Mouse (Mus musculus) left cerebral cortex, postnatal 14 days (tissue): ENCODE data around the gene Art4. TPM values are rescaled to one million over a fixed set of nuclear protein-coding genes. Genes with fewer than 3 reads are reported as not detected.

Experiments
- DNase-seq, 2 experiments: peaks; one replicate each; pipeline ENCODE4 v3.0.0; 2021 to 2022; ENCODE audit warnings: low spot score in 2 of 2, mixed read lengths in 1 of 2
- intact Hi-C: fragments of 180-260 bp; cut with DNase I; formaldehyde crosslinking; loops from one replicate; pipeline ENCODE4 v1.15.1; 2025
- total RNA-seq, 2 experiments: library from RNA; stranded (reverse); gene quantifications; 2 replicates each; pipeline ENCODE4 v1.2.3; 2021

Art4 gene
- total RNA-seq, 2 experiments from 2014 or later, result 0.21 TPM; not detected in 1

DNA sequence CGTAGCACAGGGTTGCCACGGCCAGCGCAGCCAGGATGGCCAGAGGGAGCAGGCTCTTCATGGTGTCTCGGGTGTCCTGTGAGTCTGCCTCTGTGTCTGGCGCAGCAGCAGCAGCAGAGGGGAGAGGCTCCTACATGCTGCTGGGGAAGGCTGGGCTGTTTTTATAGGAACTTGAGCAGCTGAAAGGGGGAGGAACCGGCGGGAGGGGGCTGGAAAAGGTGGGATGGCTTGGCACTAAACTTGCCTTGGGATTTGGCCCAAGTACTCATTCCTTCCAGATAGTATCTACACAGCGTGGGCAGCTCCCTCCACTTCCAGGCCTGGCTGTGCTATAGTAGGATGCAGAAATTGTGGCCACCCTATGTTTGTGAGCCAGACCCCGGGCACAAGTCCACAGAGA is 18.1 kb upstream of the Art4 start, which contains the start of gene Mgp:
Gene Mgp (minus strand): TSS at position 154 of the 400 bp plus-strand sequence.
- intact Hi-C loops, result no loop called here
- DNase-seq, result peak; percentile 33 to 35

DNA sequence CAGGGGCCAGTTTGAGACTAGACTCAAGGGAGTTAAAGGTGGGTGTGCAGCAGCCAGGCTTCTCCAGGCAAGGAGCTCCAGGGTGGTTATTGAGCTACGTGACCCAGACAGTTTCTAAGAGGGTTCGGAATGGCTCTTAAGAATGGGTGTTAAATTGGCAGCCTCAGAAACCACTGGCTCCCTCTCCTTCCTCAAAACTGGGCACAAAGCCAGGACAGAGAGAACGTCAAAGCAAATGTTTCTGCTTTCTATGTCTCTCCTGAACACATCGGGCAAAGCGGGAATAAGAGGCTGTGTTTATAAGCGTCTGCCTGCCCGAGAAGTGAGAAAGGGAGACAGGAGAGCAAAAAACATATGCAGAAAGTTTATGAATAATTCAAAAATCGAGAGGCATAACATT is 17.1 kb upstream of the Art4 start:
- intact Hi-C loops, result no loop called here
- DNase-seq, result peak; percentile 43 to 46

DNA sequence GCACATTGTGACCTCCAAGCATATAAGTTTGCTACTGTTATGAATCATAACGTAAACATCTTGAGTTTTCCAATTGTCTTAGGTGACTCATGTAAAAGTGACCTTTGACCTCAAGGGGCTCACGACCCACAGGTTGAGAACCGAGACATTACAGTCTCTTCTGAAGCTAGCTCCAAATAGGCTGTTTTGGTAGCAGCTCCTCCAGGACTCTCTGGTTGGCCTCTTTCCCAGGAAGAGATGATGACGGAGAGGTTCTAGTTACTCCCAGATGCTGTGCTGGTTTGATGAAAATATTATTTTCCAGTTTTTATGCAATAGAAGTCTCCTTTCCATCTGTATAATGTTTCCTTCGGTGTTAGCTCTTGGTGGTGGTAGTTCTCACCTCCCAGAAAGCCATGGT is 11.4 kb upstream of the Art4 start:
- intact Hi-C loops, result loop anchor here (10.0 kb wide), 1 partner anchor 316 kb away; no protein-coding TSS in a partner anchor
- no peak for DNase-seq

DNA sequence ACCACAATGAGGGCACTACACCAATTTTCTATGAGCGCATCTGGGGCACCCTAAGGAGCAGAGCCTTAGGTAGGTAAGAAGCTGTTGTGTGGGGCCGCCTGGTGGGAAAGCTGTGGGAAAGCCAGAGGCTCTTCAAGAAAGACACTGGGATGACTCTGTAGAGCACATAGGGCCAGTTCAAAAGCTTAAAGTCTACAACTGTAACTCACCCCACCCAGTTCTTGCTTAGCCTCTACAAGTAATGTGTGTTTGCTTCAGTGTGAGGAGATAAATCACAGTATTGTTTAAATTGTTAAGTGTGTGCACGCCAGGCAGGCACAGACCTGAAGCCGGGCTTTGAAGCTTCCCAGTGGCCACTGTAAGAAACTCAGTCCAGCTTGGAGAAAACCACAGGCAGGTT is 8.6 kb upstream of the Art4 start:
- intact Hi-C loops, result loop anchor here (10.0 kb wide), 1 partner anchor 319 kb away; no protein-coding TSS in a partner anchor
- DNase-seq, result no peak

DNA sequence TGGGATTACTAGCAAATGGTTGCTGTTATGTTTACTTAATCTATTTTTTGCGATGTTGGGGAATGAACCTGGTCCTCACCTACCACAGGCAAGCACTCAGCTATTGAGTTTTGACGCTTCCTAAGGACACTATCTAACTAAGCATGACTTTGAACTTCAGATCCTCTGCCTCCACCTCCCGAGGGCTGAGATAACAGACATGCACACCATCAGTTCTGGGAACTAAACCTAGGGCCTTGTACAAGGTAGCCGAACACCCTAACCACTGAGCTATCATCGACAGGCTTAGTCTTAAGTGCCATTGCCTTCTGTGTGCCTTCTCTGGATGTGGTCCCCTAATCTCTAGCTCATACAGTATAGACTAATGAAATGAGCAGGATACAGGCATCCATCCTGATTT is 7.8 kb upstream of the Art4 start:
- DNase-seq, result no peak
- intact Hi-C loops, result loop anchor here (10.0 kb wide), 1 partner anchor 319 kb away; no protein-coding TSS in a partner anchor

DNA sequence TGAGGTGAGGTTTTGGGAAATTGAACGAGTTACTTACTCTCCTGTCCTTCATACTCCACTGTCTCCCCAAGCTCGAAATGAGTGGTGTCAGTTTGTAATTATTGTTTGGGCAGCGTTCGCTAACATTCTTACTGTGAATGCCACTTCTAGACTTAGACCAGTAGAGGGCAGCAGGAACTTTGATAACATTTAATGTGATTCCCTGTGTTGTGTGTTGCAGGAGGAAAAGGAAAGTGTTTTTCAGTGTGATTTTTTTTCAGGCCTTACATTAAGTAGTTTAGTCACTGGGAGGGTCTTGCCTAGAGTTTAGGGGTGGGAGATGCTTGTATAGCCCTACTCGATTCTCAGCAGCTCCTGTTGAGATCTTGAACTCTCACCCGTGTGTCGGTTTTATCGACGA is 3.5 kb upstream of the Art4 start:
- DNase-seq, result peak; percentile 44 to 58
- intact Hi-C loops, result loop anchor here (1.0 to 10.0 kb wide), 4 partner anchors 59 to 324 kb away; no protein-coding TSS in a partner anchor

DNA sequence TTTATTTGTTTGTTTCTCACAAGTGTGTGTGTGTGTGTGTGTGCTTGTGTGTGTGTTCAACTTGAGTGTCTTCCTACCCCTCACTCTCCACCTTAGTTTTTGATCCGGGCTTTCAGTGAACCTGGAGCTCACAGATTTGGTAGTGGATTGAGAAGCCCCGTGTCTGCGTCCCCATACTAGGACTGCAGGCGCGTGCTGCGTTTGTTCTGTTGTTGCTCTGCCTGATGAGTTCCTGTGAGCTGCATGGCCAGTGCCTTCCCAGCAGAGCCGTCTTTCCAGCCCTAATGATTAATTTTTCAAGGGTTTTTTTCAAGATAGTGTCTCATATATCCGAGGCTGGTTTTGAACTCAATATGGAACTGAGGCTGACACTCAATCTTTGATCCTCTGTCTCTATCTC is 887 bp upstream of the Art4 start:
- no peak for DNase-seq
- intact Hi-C loops, result no loop called here

DNA sequence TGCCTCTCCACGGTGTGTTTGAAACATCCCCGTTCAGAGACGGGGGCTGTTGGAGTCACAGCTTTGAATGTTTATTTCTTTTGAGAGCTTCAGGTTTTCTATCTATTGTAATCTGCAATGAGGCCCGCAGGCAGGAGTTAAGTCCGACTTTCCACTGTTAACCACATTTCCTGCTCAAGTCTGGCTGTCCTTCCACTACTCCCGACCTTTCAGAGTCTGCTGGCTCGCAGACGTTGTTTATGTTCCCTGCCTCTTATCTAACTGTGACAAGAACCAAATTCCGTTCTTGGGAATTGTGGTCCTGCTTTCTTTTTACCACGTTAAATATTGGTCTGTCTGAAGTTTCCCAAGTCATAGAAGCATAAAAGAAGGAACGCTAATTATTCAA is 334 bp upstream of the Art4 start:
- no peak for DNase-seq

DNA sequence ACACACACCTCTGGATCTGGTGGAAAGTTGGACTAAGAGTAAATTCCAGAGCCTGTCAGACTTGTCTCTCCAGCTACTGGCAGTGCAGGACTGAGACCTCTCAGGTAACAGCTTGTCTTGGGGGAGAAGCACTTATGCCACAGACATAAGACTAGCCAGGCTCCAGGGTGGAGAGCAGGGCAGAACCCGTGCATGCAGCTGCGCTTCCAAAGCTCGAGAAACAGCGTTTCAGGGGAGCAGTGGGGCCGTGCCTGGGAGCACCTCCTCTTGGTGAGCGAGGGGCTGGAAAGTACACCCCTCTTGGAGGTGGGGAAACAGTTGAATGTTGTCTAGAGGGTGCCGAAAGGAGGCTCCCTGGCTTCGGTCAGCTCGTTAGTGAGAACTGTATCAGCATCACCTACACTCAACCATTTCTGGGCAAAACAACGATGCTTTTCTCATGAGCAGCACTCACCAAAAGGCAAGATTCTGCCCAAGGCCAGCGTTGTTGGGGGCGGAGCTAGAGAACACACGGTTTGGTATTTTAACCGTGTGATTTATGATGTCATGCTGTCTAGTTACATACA is 1.4 kb downstream of the Art4 start:
- intact Hi-C loops, result no loop called here
- DNase-seq, result no peak

More for the DNA sequence above, 334 bp upstream of the Art4 start:
- intact Hi-C loops, result no loop called here

DNA sequence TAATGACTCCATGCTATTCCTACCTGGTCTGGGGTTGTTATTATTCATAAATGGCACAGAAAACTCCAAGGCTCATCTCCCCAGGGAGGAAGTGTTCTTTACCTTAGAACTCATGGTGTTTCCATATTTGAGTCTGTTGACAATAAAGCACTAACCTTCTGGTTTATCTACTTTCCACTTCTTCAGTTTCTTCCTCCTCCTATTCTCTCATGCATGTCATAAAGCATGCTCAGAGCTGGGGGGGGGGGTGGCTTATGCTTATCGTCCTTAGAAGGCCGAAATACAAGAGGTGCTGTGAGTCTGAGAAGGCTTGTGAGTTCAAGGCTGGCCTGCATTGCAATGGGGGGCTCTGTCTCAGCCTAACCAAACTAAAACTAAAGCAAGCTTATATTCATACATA is 2.4 kb downstream of the Art4 start:
- intact Hi-C loops, result no loop called here
- no peak for DNase-seq

DNA sequence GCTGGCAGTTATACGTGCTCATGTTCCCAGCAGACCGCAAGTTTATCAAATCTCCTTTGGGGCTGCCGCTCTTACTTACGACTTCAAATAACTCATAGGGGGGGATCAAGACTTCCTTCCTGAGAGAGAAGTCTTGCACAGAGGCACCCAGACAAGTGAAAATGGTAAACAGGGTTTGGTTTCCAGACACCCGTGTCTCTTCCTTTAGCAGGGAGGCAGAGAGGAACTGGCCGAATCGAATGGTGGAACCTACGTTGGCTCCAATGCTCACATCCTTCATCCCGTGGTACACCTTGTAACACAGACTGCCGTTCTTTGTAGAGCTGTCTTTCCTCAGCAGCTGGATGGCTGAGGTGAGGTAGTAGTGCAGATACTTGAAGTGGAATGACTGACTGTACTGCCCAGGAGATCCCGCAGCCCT is 3.2 kb downstream of the Art4 start:
- no peak for DNase-seq
- intact Hi-C loops, result no loop called here

DNA sequence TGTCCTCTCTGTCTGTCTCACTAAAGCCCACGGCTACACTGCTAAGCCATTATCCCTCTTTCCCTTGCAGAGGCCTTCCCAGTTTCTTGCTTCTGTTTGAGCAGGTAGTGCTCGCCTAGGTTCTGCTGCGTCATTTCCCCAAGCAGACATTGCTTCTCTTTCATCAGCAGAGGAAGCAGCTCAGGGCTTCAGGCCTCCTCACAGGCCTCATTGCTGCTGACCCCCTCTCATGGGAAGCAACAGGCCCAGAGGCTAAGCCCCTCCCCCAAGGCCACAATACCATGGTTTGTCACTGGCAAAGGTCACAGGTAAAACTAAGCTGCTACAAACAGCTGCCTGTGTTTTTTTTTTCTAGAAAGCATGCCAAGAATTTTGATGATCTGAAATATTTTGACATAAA is 4.8 kb downstream of the Art4 start:
- no peak for DNase-seq
- intact Hi-C loops, result no loop called here

DNA sequence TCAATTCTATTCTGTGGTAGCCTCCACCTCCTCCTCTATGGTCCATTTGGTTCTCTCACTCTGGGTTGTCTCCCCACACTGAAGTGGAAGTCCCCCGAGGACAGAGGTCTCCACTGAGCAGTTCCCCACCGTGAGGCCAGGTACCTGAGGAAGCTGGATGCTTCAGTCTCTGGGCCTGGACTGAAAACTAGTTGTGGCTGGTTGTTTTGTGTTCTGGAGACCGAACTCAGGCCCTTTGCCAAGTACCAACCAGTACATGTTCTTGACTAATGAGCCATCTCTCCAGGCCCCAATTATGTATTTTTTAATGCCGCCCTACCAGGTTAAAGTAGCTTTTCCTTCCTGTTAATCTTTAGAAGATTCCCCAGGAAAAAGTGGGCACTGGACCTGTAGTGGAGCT is 5.2 kb downstream of the Art4 start:
- no peak for DNase-seq
- intact Hi-C loops, result no loop called here

DNA sequence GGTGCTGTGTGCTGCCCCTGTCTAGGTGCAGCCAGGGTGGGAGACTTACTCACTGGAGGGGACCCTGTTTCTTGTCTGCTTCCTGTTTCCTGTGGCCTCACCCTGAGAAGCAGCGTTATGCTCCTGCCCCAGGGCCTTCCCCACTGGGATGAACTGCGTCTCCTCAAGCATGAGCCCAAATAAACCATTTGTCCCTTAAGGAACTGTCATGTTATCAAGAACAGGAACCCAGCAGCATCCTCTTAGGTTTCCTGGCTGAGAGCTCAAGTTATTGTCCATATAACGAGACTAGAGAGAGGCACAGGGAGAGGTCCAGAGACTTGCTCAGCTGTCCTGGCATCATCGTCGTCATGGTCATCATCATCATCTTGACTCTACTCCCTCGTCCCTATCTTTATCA is 7.3 kb downstream of the Art4 start:
- intact Hi-C loops, result no loop called here
- DNase-seq, result no peak

DNA sequence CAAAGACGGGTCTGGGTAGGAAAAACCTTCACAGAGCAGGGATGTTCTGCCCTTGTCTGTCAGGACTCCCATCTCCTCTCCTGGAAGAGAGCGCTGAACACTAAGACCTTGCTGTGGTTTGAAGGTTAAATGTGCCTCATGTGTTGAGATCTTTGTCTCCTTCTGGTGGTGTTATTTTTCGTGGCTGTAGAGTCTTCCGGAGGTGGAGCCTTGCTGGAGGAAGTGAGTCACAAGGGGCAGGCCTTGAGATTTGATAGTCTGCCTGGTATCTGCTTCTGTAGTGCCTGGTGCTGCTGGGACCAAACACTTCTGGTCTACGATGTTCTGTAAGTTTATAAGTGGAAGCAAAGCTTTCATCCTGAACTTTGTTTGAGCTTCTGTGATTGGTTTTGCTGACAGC is 8.6 kb downstream of the Art4 start:
- intact Hi-C loops, result no loop called here
- no peak for DNase-seq

DNA sequence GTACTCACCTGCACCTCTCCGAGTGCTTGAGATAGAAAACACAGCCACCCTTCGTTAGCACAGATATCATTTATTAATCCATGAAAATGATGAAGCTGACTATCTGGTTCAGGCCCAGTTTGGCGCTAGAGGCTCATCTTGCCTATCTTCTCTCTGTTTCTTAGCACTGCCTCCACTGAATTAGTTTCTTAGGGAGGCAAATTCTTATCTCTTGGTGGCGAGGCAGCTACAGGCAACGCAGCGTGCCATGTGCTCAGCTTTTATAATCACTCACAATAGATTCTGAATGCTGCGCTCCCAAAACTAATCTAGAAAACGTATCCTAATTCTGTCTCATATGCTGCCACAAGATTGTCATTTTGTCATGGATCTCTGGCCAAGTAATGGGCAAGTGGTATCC is 9.1 kb downstream of the Art4 start:
- DNase-seq, result no peak
- intact Hi-C loops, result no loop called here

DNA sequence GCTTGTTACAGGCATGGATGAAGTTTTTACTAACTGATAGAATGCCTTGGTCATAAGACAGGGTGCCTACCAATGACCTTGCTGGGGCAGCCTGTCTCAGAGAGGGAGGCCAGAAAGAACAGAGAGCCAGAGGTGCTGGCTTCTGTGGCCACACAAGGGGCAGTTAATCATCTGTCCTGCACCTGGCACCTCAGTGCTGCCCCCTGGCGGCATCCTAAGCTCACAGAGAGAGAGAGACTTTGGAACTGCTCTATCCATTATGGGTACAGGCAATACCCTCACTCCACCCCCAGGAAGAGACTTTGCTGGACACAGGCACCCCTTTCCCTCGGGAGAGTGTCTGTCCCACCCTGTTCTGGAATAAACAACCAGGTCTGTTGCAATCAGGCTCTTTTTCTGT is 9.7 kb downstream of the Art4 start:
- peak in 1 of 2 experiments; percentile 40 for DNase-seq
- intact Hi-C loops, result no loop called here

DNA sequence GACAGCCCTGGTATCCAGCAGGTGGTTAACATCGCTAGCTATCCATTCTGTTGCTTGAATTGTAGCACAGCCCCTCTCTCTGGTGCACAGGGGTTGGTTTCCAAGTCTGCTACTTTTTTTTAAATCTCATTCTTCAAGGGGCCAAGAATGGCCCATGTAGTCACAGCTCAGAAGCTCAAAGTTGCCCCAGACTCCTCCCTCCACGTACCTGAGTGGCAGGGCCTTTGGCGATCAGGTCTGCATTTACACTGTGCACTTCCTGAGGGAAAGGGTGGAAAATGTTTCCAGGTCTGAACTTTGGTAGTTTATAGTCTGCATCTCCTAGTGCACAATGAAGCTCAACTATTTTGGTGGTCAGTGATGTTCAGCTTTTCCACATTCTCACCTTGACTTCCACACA is 10.3 kb downstream of the Art4 start:
- intact Hi-C loops, result no loop called here

DNA sequence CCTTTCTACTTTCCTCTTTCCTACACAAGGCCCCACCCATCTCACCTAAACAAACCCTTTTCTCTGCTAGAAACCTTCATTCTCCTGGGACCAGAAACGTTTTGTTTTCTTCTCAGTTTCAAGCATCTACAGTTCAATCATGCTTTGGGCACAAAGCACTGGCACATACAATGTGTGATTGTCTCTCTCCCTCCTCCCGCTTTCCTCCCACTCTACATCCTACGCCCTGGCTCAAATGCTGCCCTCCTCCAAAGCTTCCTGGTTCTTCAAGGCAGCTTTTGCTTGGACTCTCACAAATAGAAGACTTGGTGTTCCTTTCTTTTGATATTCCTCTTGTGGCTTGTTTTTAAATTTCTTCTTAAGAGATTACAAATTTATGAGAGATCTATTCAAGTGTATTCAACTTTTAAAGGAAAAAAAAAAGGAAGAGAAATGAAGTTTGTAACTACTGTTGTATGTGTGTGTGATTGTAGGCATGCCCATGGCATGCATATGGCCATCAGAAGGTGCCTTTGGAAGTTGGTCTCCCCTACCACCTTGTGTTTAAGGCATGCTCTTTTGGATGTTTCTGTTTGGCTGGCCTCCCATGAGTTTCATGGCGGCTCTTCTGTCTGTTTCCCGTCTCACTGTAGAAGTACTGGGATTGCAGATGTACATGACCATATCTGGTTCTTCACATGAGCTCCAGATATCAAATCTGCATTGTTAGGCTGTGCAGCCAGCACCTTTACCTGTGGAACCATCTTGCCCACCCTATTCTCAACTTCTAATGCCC is 11.6 kb downstream of the Art4 start:
- no peak for DNase-seq
- intact Hi-C loops, result no loop called here

More for the DNA sequence above, 10.3 kb downstream of the Art4 start:
- no peak for DNase-seq

DNA sequence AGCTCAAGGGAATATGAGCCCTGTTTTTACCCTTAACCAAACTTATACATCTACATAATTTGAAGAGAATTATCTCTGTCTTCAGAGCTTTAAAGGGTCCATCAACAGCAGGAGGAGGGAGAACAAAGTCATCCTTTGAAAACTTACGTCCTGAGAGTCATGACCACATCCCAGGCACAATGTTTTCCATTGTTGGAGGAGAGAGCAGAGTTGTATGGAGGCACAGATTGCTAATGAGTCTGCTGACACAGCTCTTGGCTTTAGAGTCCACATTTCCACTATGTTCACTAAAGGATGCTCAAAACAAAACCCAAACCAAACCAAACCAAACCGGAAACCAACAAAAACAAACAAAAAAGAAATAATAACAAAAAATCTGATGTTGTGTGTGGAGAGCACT is 12.6 kb downstream of the Art4 start:
- intact Hi-C loops, result no loop called here
- DNase-seq, result no peak

DNA sequence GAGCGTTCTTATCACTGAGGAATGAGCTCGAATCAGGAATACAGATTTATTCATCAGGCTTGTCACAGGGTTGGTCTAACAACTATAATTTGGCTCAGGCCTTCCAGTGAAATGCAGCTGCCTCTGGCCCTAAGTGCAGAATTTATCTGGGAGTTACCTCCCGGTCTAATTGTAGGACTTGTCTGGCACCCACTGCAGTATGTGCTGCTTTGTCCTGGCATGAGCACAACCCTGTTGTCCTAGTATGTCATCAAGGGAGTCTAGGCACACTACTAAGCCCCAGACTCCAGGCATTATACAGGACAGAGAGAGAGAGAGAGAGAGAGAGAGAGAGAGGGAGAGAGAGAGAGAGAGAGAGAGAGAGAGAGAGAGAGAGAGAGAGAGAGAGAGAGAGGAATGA is 20.2 kb downstream of the Art4 start:
- no peak for DNase-seq
- intact Hi-C loops, result no loop called here
